Mouse (Mus musculus) spleen, embryonic (tissue): ENCODE results near the gene Cox4i1.

ENCODE experiments used
- CTCF ChIA-PET: fragments of 350-600 bp; sonication (Branson Sonifier 250); formaldehyde crosslinking; loops from one replicate; lab custom pipeline; 2022; lab: Charles Lee

Gene Cox4i1

GRCm38 (mm10) chr8:120657415-120657814 lies 10.6 kb upstream of the Cox4i1 start:
- CTCF ChIA-PET, result no interaction called here

- CTCF ChIA-PET, result interaction anchor here (0.6 kb wide), 1 partner anchor 111 kb away, joined by 3 read pairs; no protein-coding TSS in a partner anchor
Observed at GRCm38 (mm10) chr8:120664566-120664965, 3.5 kb upstream of the Cox4i1 start.

GRCm38 (mm10) chr8:120665726-120666455 lies 2.1 kb upstream of the Cox4i1 start:
- CTCF ChIA-PET, result interaction anchor here (0.7 kb wide), 1 partner anchor 134 kb away, joined by 3 read pairs; no protein-coding TSS in a partner anchor

- CTCF ChIA-PET, result no interaction called here
Observed at GRCm38 (mm10) chr8:120666807-120667470, 1.1 kb upstream of the Cox4i1 start.

GRCm38 (mm10) chr8:120668374-120668905 lies 418 bp downstream of the Cox4i1 start, which contains the start of gene Emc8:
Gene Emc8, minus strand, starts transcription at chr8:120668573.
- CTCF ChIA-PET, result interaction anchor here (0.7 kb wide), 1 partner anchor 1029 kb away, joined by 7 read pairs; no protein-coding TSS in a partner anchor

- CTCF ChIA-PET, result interaction anchor here (0.6 kb wide), 1 partner anchor 117 kb away, joined by 6 read pairs; no protein-coding TSS in a partner anchor
Observed at GRCm38 (mm10) chr8:120671775-120672174, 3.8 kb downstream of the Cox4i1 start.

GRCm38 (mm10) chr8:120672626-120673229 lies 4.7 kb downstream of the Cox4i1 start:
- CTCF ChIA-PET, result no interaction called here

- CTCF ChIA-PET, result no interaction called here
Observed at GRCm38 (mm10) chr8:120673298-120673697, 5.3 kb downstream of the Cox4i1 start.

GRCm38 (mm10) chr8:120675718-120676117 lies 7.7 kb downstream of the Cox4i1 start:
- CTCF ChIA-PET, result no interaction called here

GRCm38 (mm10) chr8:120678447-120678846 lies 10.4 kb downstream of the Cox4i1 start:
- CTCF ChIA-PET, result interaction anchor here (0.6 to 3.4 kb wide), 3 partner anchors 40 to 129 kb away, joined by 6 to 17 read pairs (median 9); no protein-coding TSS in a partner anchor

GRCm38 (mm10) chr8:120679629-120680387 lies 11.8 kb downstream of the Cox4i1 start:
- CTCF ChIA-PET, result interaction anchor here (0.5 to 3.4 kb wide), 13 partner anchors 16 to 1168 kb away, joined by 3 to 17 read pairs (median 4); no protein-coding TSS in a partner anchor

- CTCF ChIA-PET, result interaction anchor here (0.5 to 3.4 kb wide), 12 partner anchors 16 to 203 kb away, joined by 3 to 17 read pairs (median 4); no protein-coding TSS in a partner anchor
Observed at GRCm38 (mm10) chr8:120680405-120680804, 12.4 kb downstream of the Cox4i1 start.

- CTCF ChIA-PET, result interaction anchor here (0.8 to 3.4 kb wide), 4 partner anchors 113 to 127 kb away, joined by 4 to 17 read pairs (median 6); no protein-coding TSS in a partner anchor
Observed at GRCm38 (mm10) chr8:120681113-120681512, 13.1 kb downstream of the Cox4i1 start.

GRCm38 (mm10) chr8:120683602-120684001 lies 15.6 kb downstream of the Cox4i1 start:
- CTCF ChIA-PET, result interaction anchor here (0.8 to 1.6 kb wide), 4 partner anchors 64 to 730 kb away, joined by 3 to 7 read pairs (median 4); no protein-coding TSS in a partner anchor

- CTCF ChIA-PET, result interaction anchor here (0.6 to 1.6 kb wide), 5 partner anchors 9 to 730 kb away, joined by 3 to 7 read pairs (median 4); no protein-coding TSS in a partner anchor
Observed at GRCm38 (mm10) chr8:120684082-120684481, 16.1 kb downstream of the Cox4i1 start.

- CTCF ChIA-PET, result interaction anchor here (0.5 to 1.8 kb wide), 2 partner anchors 85 to 111 kb away, joined by 4 read pairs; no protein-coding TSS in a partner anchor
Observed at GRCm38 (mm10) chr8:120685097-120685496, 17.1 kb downstream of the Cox4i1 start.

GRCm38 (mm10) chr8:120685591-120685990 lies 17.6 kb downstream of the Cox4i1 start:
- CTCF ChIA-PET, result interaction anchor here (0.5 to 1.8 kb wide), 2 partner anchors 86 to 111 kb away, joined by 4 read pairs; no protein-coding TSS in a partner anchor

GRCm38 (mm10) chr8:120686051-120686450 lies 18.0 kb downstream of the Cox4i1 start:
- CTCF ChIA-PET, result interaction anchor here (1.0 to 1.8 kb wide), 3 partner anchors 12 to 110 kb away, joined by 3 to 7 read pairs (median 4); no protein-coding TSS in a partner anchor

- CTCF ChIA-PET, result interaction anchor here (0.6 to 1.1 kb wide), 4 partner anchors 12 to 110 kb away, joined by 3 to 7 read pairs (median 4); no protein-coding TSS in a partner anchor
Observed at GRCm38 (mm10) chr8:120686576-120686975, 18.6 kb downstream of the Cox4i1 start.

- CTCF ChIA-PET, result no interaction called here
Observed at GRCm38 (mm10) chr8:120687786-120688185, 19.8 kb downstream of the Cox4i1 start.
